Mouse (Mus musculus) bone marrow macrophage, adult 2 months (primary cell): ENCODE measurements around the gene Gm49395. TPM values are rescaled to one million over a fixed set of nuclear protein-coding genes. Genes with fewer than 3 reads are reported as not detected.

Experiments
- H3K27ac ChIP-seq: 2 replicates; pipeline ENCODE4 v1.5.1; 2012; ENCODE audit warnings: low read depth, low read length; ENCODE audit not compliant: insufficient read depth
- H3K4me1 ChIP-seq: 2 replicates; pipeline ENCODE4 v1.6.1; 2012; ENCODE audit warnings: low read length; ENCODE audit not compliant: control insufficient read depth, insufficient read depth
- H3K4me3 ChIP-seq: 2 replicates; pipeline ENCODE4 v1.5.1; 2012; ENCODE audit warnings: mild to moderate bottlenecking, low read length, moderate library complexity; ENCODE audit not compliant: insufficient read depth
- CTCF ChIP-seq: IDR thresholded peaks from 2 replicates; pipeline ENCODE4 v1.5.1; 2012; ENCODE audit warnings: low read depth, mild to moderate bottlenecking, low read length, moderate library complexity
- POLR2A ChIP-seq: IDR thresholded peaks from 2 replicates; pipeline ENCODE4 v1.6.1; 2012; ENCODE audit warnings: mild to moderate bottlenecking, low read depth, low read length, borderline replicate concordance
- polyA plus RNA-seq: library from polyadenylated mRNA; stranded (reverse); fragments of >200 nt; gene quantifications from 2 replicates; pipeline ENCODE4 v1.2.4, GENCODE M21; 2012; ENCODE audit not compliant: missing spikeins, insufficient read depth, insufficient read length

Gene Gm49395
- polyA plus RNA-seq, 1 experiment = not detected

DNA sequence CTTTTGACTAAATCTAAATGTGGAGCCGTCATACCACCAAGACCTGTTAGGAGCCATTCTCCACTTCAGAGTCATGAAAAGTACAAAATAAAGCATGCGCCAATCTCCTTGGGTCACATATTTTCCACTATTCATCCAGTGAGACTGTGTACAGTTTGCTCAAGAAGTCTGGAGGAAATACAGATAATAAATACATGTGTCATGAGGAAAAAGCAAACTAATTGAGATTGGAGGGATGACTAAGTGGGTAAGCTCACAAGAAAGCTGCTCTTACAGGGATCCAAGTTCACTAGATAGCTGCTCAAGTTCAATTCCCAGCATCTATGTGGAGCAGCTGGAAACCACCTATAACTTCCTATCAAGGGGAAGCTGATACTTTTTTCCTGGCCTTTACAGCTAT, 24.8 kb upstream of the Gm49395 start:
- H3K27ac ChIP-seq = no peak overlapping the region
- no peaks in the 10 kb centered on the region for H3K4me1 ChIP-seq
- no peak overlapping the region for H3K4me3 ChIP-seq
- TF ChIP-seq CTCF = no peak
- TF ChIP-seq POLR2A = no peak

DNA sequence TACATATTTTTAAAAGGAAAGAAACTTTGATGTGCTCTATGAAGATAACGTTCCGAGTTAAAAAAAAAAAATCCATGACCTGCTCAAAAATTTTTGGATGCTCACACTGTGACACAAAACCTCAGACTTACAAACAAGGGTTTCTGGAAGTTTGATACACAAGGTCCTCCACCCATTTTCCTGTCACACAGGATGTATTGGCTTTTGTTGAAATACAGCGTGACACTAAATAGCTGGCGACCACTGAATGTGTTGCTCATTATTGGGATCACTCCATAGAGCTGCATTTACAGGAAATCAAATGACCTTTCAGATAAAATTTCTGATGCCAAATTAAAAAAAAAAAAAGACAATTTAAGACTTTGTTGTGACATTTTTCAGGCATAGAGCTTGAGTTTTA, 23.4 kb upstream of the Gm49395 start:
- H3K27ac ChIP-seq = no peak overlapping the region
- no peaks in the 10 kb centered on the region for H3K4me1 ChIP-seq
- H3K4me3 ChIP-seq = no peak overlapping the region

DNA sequence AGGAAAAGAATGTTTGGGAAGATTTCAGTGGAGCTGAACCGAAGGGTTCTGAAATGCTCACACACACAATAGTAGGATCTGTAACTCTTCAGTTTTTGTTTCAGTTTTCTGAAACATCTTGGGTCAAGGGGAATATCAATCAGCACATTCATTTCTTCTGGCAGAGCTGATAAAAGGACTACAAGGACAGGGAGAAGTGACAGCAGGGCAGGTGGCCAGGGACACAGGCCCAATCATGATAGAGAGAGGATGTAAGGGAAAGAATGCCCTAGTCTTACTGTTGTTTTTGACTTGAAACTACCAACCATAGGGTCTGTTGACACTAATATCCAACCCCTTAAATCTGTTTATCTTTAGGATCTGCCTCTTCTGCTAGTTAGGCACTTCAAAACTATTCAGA, 22.8 kb upstream of the Gm49395 start:
- Histone ChIP-seq H3K27ac (no peak overlapping the region), H3K4me3 (no peak overlapping the region), H3K4me1 (no peaks in the 10 kb centered on the region)
- TF ChIP-seq POLR2A (no peak), CTCF (no peak)

More for the DNA sequence above, 23.4 kb upstream of the Gm49395 start:
- no peak for TF ChIP-seq POLR2A
- no peak for TF ChIP-seq CTCF

DNA sequence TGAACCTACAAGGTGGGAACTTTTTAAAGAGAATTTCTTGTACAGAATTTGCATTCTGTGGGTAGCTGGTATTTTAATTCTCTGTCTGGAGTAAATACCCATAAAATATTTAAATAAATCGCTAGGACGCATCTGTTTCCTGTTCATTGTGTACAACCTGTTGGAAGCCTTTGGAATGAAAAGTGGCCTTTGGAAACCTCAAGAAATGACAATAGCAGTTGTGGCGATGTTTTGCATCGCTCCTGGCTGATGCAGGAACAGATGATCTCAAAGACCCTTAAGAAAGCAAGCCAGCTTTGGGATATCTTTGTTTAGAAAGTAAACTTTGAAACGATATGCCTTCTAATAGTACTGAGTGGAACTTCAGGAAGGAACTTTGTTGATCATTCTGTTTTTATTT, 17.0 kb upstream of the Gm49395 start:
- H3K4me1 ChIP-seq = no peaks in the 10 kb centered on the region
- no peak overlapping the region for H3K27ac ChIP-seq
- no peak overlapping the region for H3K4me3 ChIP-seq
- TF ChIP-seq CTCF (no peak), POLR2A (no peak)

DNA sequence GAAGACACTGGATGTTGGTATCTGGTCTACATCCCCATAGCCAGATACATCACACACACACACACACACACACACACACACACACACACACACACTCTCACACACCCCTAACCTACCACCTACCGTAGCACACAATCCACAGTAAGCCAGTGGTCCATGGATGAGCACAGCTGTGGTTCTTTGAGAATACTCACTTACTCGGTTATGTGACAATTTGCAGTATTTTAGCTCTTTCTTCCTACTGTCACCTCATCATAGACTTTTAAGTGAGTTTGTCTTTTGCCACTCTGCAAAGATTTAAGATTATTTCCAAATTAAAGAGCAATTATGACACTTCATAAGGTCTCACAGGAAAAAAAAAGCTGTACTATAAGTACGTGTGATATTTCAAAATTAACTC, 16.5 kb upstream of the Gm49395 start:
- TF ChIP-seq CTCF (no peak), POLR2A (no peak)
- no peaks in the 10 kb centered on the region for H3K4me1 ChIP-seq
- H3K4me3 ChIP-seq = no peak overlapping the region
- H3K27ac ChIP-seq = no peak overlapping the region

DNA sequence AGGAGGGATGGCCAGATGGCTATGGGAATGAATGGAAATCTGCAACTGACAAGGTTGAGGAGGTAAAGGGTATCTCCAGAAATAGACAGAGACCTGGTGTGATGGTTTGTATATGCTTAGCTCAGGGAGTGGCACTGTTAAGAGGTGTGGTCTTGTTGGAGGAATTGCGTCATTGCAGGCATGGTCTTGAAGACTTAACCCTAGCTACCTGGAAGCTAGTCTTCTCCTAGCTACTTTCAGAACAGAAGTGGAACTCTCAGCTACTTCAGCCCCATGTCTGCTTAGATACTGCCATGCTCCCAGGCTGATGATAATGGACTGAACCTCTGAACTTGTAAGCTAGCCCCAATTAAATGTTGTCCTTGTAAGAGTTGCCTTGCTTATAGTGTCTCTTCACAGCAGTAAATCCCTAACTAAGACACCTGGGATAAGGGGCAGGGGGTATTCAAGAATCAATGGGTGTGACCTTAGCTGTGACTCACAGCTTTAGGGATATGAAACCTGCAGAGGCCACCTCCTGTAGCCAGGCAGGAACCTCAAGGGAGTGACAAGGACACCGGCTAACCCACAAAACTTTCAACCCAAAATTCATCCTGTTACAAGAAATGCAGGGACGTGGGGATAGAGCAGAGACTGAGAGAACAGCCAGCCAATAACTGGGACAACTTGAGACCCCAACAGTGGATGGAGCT, 15.4 kb upstream of the Gm49395 start:
- H3K27ac ChIP-seq = no peak overlapping the region
- H3K4me3 ChIP-seq = no peak overlapping the region
- no peaks in the 10 kb centered on the region for H3K4me1 ChIP-seq
- TF ChIP-seq CTCF (no peak), POLR2A (no peak)

DNA sequence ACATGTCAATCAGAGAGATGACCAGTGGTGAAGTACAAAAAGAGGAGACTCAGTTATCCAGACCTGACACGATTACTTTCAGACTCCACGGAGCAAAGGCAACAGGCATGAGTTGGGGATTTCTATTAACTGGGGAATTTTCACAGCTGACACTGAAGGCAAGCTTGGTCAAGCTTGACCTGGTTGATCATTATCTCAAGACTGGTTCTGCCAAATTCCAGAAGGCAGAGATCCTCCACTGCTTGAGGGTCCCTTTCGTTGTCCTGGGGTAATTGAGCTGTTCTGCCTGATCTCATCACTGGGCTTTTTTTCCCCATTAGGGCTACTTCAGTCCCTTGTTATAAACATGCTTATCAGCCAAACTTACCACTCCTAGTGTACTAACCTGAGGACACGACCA, 7.9 kb upstream of the Gm49395 start:
- H3K4me1 ChIP-seq = no peaks in the 10 kb centered on the region
- H3K4me3 ChIP-seq = no peak overlapping the region
- TF ChIP-seq POLR2A (no peak), CTCF (no peak)
- no peak overlapping the region for H3K27ac ChIP-seq

DNA sequence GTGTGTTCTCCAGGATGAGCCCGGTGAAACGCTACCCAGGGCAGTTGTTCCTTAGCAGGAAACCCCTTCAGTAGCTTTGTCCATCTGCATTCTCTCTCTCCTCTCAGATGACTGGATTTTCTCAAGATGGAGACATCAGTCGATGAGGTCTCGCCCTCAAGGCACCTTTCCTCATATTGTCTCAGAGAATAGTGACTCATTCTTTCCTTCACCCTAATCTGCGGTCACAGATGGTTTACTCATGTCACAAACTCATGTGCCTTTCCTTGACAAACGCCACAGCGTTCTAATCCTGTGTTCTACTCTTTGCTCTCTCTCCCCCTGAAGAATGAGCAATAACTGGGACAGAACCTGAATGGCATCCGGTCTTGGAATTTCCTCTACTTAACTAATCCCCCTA, 5.7 kb upstream of the Gm49395 start:
- Histone ChIP-seq H3K4me1 (no peaks in the 10 kb centered on the region), H3K4me3 (no peak overlapping the region), H3K27ac (no peak overlapping the region)
- TF ChIP-seq POLR2A = no peak
- no peak for TF ChIP-seq CTCF

DNA sequence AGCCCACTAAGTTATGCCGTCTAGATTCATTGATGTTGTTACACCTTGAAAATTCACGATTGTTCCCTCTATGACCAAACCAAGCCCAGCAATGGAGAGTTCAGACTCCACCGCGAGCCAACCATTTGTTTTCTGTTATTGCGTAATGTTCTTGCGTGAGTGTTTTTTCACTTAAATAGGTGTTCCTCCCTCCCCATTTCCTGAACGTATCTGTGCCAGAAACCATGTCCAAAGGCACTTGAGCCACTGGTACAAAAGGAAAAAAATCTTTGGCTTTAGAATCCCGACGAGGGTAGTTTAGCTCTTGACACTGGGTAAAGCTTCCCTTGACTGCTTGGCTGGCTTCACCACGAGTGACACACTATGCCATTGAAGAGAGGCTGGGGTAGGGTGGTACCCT, 4.5 kb upstream of the Gm49395 start:
- H3K4me1 ChIP-seq = no peaks in the 10 kb centered on the region
- H3K4me3 ChIP-seq = no peak overlapping the region
- no peak overlapping the region for H3K27ac ChIP-seq
- TF ChIP-seq CTCF = no peak
- no peak for TF ChIP-seq POLR2A

DNA sequence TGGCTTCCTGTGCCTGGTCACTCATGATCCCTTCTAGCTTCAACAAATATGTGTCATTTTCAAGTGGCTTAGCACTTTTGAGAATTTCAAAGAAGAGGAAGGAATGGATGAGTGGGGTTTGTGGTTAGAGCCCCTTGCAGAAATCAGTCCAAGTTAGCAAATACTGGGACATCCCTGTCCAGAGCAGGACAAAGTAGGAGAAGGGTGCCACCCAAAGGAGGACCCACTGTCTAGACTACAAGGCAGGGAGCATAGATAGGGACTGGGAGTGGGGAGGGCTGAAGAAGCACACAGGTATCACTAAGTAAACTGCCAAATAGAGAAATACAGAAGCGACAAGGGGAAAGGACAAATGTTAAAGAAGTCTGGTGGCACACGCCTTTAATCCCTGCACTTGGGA, 1.0 kb upstream of the Gm49395 start:
- H3K4me1 ChIP-seq = no peaks in the 10 kb centered on the region
- no peak overlapping the region for H3K4me3 ChIP-seq
- TF ChIP-seq POLR2A (no peak), CTCF (no peak)
- no peak overlapping the region for H3K27ac ChIP-seq
